Mouse (Mus musculus) liver, adult 2 months (tissue): Measurements from ENCODE around the gene Amotl2.

Experiments
- CTCF ChIP-seq: fragments of 200-500 bp; IDR thresholded peaks from 2 replicates; pipeline ENCODE4 v1.5.1; 2011; ENCODE audit warnings: low read depth, low read length, control low read depth
- POLR2A ChIP-seq: fragments of 200-500 bp; IDR thresholded peaks from 2 replicates; pipeline ENCODE4 v1.6.1; 2011; ENCODE audit warnings: low read length, control low read depth; ENCODE audit not compliant: insufficient read depth; ENCODE audit errors: extremely low read depth

DNA sequence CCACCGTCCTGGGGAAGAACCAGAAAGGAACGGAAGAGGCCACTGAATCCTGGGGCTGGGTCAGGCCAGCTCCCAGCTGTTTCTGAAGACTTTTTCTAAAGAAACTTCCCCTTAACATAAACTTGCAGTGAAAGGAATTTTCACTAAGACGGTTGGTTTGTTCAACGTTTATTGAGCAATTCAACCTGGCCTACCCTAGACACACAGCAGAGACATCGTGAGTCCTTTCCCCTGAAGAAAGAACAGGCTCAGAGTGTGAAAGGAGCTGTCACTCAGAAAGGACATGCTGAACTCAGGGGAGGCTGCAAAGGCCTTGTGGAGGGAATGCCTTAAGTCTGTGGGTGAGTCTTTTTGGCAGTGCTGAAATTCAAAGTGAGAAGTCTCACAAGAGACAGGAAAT is 31.4 kb downstream of the Amotl2 start:
- TF ChIP-seq CTCF, result no peak
- TF ChIP-seq POLR2A, result no peak
